Mouse (Mus musculus) liver, adult 2 months (tissue): ENCODE results near the gene Cct8l1.

Experiments
- CTCF ChIP-seq: fragments of 200-500 bp; IDR thresholded peaks from 2 replicates; pipeline ENCODE4 v1.5.1; 2011; ENCODE audit warnings: low read depth, low read length, control low read depth
- POLR2A ChIP-seq: fragments of 200-500 bp; IDR thresholded peaks from 2 replicates; pipeline ENCODE4 v1.6.1; 2011; ENCODE audit warnings: low read length, control low read depth; ENCODE audit not compliant: insufficient read depth; ENCODE audit errors: extremely low read depth

GRCm38 (mm10) chr5:25529529-25530421 is 13.9 kb downstream of the Cct8l1 start:
- TF ChIP-seq CTCF = no peak
- TF ChIP-seq POLR2A = peak; percentile 48; the same call in 1 of the 2 replicates
